Mouse (Mus musculus): Measurements from ENCODE around the gene Zfp61. TPM values are rescaled to one million over a fixed set of nuclear protein-coding genes. Genes with fewer than 3 reads are reported as not detected.

Zfp61 gene
- polyA plus RNA-seq, 1 experiment from 2014 or later, result 29.9 TPM

DNA sequence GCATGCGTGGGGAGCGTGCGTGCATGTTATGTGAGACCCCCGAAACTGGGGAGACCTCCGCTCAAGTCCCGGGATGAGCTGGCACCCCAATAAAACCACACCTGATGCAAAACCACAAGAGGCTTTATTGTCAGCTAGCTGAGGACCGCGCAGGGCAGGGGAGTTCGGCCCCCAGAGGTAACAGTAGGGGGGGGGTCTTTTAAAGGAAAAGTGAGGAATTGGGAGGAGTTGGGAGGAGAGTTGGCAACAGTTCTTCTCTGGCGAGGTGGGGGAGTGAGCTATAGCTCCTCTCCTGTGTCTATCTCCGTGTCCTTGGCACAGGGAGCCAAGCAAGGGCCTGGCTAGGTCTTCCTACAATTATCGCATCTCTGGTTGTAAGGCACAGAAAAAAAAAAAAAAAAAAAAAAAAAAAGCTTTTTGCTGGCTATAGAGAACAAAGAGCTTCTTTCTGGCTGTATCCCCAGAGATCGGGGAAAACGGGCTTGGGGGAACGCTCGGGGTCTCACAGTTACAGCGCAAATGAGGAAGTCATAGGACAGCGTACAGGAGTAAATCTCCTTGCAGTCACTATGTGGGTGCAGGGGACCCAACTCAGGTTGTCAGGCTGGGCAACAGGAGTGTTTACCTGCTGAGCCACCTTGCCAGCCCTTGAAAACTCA, 1.1 kb downstream of the Zfp61 start:
- DNase-seq (ENCODE audit: low spot score), result peak; percentile 64
- WGBS, result under 1% methylated on average over 18 of the region's 18 CpGs
- peaks cover 56% of the 10 kb centered on the region for H3K36me3 ChIP-seq (ENCODE audit: control insufficient read depth, insufficient read depth, low read length)

DNA sequence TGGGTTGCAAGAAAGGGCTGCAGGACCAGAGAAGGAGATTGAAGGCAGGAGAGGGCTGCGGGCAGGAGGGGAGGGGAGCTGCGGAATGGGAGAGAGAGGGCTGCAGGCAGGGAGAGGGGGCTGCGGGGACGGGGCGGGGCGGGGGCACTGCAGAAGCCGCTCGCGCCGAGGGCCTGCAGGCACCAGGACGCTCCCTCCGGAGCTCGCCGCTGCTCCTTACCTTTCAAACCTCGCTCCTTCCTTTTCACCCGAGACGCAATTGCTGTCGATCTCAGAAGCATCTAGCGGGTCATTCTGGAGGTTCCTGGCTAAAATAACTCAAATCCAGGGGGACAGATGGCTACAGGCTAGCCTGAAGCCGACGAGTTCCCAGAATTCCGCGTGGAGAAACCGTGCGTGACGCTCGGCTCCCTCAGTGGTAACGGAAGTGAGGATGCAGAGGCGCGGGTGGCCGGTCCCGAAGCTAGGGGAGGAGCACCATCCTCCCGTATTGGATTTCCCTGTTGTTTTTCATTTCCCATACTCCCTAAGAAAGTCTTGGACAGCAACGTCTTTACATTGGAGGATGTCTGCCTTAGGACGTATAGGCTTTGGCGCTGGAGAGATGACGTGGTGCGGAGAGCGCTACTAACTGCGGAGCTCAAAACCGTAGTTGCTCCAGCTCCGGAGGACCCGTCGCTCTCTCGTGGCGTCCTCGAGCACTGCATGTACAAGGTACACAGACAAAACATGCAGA, 1.9 kb downstream of the Zfp61 start:
- DNase-seq (ENCODE audit: low spot score) (peak; percentile 98), ATAC-seq (ENCODE audit: low read depth) (peak; percentile 91)
- Histone ChIP-seq H3K9me3 (ENCODE audit: control insufficient read depth, low read length) (no peaks in the 10 kb centered on the region), H3K36me3 (ENCODE audit: control insufficient read depth, insufficient read depth, low read length) (peaks cover 59% of the 10 kb centered on the region), H3K27ac (replicated peaks; ENCODE audit: low read depth, low read length) (peak overlapping the region; percentile 98), H3K4me2 (ENCODE audit: low read depth, low read length) (peak overlapping the region; percentile 91), H3K4me3 (ENCODE audit: low read depth, low read length) (peak overlapping the region; percentile 72), H3K9ac (ENCODE audit: low read depth, low read length) (peak overlapping the region; percentile 83), H3K27me3 (replicated peaks; ENCODE audit: control insufficient read depth, insufficient read depth, low read length) (no peaks in the 10 kb centered on the region), H3K4me1 (ENCODE audit: control insufficient read depth, insufficient read depth, low read length) (peaks cover 9% of the 10 kb centered on the region; the same call in 1 of the 2 replicates)
- 1% methylated on average over 33 of the region's 47 CpGs for WGBS

More for the DNA sequence above, 1.1 kb downstream of the Zfp61 start:
- Histone ChIP-seq H3K9ac (ENCODE audit: low read depth, low read length) (peak overlapping the region; percentile 66), H3K9me3 (ENCODE audit: control insufficient read depth, low read length) (no peaks in the 10 kb centered on the region), H3K27ac (replicated peaks; ENCODE audit: low read depth, low read length) (peak overlapping the region; percentile 98), H3K4me1 (ENCODE audit: control insufficient read depth, insufficient read depth, low read length) (peaks cover 9% of the 10 kb centered on the region; the same call in 1 of the 2 replicates), H3K4me3 (ENCODE audit: low read depth, low read length) (peak overlapping the region; percentile 72), H3K27me3 (replicated peaks; ENCODE audit: control insufficient read depth, insufficient read depth, low read length) (no peaks in the 10 kb centered on the region), H3K4me2 (ENCODE audit: low read depth, low read length) (peak overlapping the region; percentile 91)
- ATAC-seq (ENCODE audit: low read depth), result peak; percentile 15

DNA sequence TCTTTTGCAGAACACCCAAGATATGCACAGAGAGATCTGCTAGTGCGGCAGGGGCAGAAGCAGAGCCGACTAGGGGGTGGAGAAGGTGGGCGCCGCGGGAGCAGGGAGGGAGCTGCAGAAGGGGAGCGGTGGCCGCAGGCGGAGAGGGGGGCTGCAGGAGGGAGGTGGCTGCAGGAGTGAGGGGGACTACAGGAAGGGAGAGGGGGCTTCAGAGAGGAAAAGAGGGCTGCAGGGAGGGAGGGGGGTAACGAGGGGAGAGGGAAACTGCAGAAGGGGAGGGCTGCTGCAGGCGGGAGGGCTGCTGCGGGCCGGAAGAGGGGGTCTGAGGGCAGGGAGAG, 2.4 kb downstream of the Zfp61 start:
- peak overlapping the region; percentile 83 for H3K9ac ChIP-seq (ENCODE audit: low read depth, low read length)
- no peaks in the 10 kb centered on the region for H3K27me3 ChIP-seq (replicated peaks; ENCODE audit: control insufficient read depth, insufficient read depth, low read length)
- H3K4me1 ChIP-seq (ENCODE audit: control insufficient read depth, insufficient read depth, low read length), result peaks cover 9% of the 10 kb centered on the region; the same call in 1 of the 2 replicates
- H3K27ac ChIP-seq (replicated peaks; ENCODE audit: low read depth, low read length), result peak overlapping the region; percentile 98
- H3K36me3 ChIP-seq (ENCODE audit: control insufficient read depth, insufficient read depth, low read length), result peaks cover 61% of the 10 kb centered on the region
- no peak for DNase-seq (ENCODE audit: low spot score)
- peak overlapping the region; percentile 91 for H3K4me2 ChIP-seq (ENCODE audit: low read depth, low read length)
- H3K4me3 ChIP-seq (ENCODE audit: low read depth, low read length), result peak overlapping the region; percentile 72
- peak; percentile 6; the same call in 1 of the 2 replicates for ATAC-seq (ENCODE audit: low read depth)
- WGBS, result 0% methylated on average over 12 of the region's 12 CpGs
- no peaks in the 10 kb centered on the region for H3K9me3 ChIP-seq (ENCODE audit: control insufficient read depth, low read length)

DNA sequence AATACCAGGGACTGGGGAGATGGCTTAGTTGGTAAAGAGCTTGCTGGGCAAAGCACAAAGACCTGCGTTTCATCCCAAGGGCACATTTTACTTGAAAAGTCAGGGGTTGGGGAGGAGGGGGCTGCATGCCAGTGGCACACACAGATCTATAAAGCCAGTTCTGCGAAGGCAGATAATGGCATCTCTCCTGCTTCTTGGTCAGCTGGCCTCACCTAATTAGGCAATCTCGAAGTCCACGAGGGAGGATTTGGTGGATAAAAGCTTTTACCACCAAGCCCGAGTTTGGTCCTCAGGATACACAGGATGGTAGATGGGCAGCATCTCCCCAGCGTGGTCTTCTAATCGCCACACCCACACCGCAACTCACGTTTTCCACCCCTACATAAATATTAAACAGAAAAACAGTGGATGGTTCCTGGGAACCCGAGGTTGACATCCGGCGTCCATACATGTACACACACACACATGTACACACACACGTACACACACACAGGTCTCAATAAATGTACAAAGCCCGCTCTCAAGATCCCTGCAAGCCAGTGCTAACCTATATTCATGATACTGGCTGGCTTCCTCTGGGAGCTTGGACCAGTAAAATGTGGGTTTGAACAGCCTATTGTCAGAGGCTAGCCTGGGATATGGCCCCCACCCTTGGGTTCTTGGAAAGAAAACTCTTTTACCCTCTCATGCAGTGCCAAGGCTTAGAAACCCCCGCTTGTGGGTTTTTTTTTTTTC, 3.5 kb downstream of the Zfp61 start:
- H3K9ac ChIP-seq (ENCODE audit: low read depth, low read length), result peak overlapping the region; percentile 83
- H3K27ac ChIP-seq (replicated peaks; ENCODE audit: low read depth, low read length), result no peak overlapping the region
- H3K9me3 ChIP-seq (ENCODE audit: control insufficient read depth, low read length), result no peaks in the 10 kb centered on the region
- ATAC-seq (ENCODE audit: low read depth) (no peak), DNase-seq (ENCODE audit: low spot score) (no peak)
- peak overlapping the region; percentile 72 for H3K4me3 ChIP-seq (ENCODE audit: low read depth, low read length)
- peak overlapping the region; percentile 91 for H3K4me2 ChIP-seq (ENCODE audit: low read depth, low read length)
- peaks cover 61% of the 10 kb centered on the region for H3K36me3 ChIP-seq (ENCODE audit: control insufficient read depth, insufficient read depth, low read length)
- peaks cover 9% of the 10 kb centered on the region; the same call in 1 of the 2 replicates for H3K4me1 ChIP-seq (ENCODE audit: control insufficient read depth, insufficient read depth, low read length)
- H3K27me3 ChIP-seq (replicated peaks; ENCODE audit: control insufficient read depth, insufficient read depth, low read length), result no peaks in the 10 kb centered on the region
- WGBS, result 91% methylated on average over 15 of the region's 15 CpGs

DNA sequence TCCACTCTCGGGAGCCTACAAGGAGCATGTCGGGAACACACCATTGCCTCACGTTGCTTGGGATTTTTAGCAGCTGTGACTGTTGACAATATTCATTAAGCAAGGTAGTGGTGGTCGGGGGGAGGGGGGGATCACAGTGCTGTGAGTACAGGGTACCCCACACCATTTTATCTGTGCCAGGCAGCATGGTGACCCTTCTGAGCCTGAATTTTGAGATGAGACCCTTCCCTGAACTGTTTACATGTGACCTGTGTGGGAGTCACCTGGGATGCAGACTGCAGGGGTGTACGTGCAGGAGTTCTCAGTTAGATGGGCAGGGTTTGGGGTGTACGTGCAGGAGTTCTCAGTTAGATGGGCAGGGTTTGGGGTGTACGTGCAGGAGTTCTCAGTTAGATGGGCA, 4.6 kb downstream of the Zfp61 start:
- Histone ChIP-seq H3K27ac (replicated peaks; ENCODE audit: low read depth, low read length) (no peak overlapping the region), H3K27me3 (replicated peaks; ENCODE audit: control insufficient read depth, insufficient read depth, low read length) (no peaks in the 10 kb centered on the region), H3K9me3 (ENCODE audit: control insufficient read depth, low read length) (peaks cover 1% of the 10 kb centered on the region; the same call in 1 of the 2 replicates), H3K4me1 (ENCODE audit: control insufficient read depth, insufficient read depth, low read length) (peaks cover 9% of the 10 kb centered on the region; the same call in 1 of the 2 replicates), H3K4me3 (ENCODE audit: low read depth, low read length) (no peak overlapping the region), H3K9ac (ENCODE audit: low read depth, low read length) (no peak overlapping the region), H3K4me2 (ENCODE audit: low read depth, low read length) (no peak overlapping the region), H3K36me3 (ENCODE audit: control insufficient read depth, insufficient read depth, low read length) (peaks cover 63% of the 10 kb centered on the region)
- WGBS, result 94% methylated on average over 7 of the region's 7 CpGs
- DNase-seq (ENCODE audit: low spot score) (no peak), ATAC-seq (ENCODE audit: low read depth) (no peak)

DNA sequence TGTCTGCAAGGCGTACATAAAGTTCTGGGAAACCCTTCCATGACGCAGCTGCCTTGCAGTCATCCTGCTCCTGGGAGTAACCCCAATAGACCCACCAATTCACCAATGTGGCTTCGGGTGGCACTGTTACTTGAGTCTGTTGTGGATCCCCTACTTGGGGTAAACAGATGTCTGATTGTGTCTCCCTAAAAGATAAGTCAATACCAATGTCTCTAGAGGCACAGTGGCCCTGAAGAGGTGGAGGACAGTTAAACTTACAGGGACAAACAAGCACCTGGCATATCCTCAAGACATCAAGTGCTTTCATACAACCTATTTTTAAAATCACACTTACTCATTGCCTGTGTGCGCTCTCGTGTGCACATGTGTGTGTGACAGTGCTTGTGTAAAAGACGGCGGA, 5.7 kb downstream of the Zfp61 start:
- Histone ChIP-seq H3K9me3 (ENCODE audit: control insufficient read depth, low read length) (peaks cover 6% of the 10 kb centered on the region; the same call in 1 of the 2 replicates), H3K4me2 (ENCODE audit: low read depth, low read length) (no peak overlapping the region), H3K4me3 (ENCODE audit: low read depth, low read length) (no peak overlapping the region), H3K27me3 (replicated peaks; ENCODE audit: control insufficient read depth, insufficient read depth, low read length) (no peaks in the 10 kb centered on the region), H3K27ac (replicated peaks; ENCODE audit: low read depth, low read length) (no peak overlapping the region), H3K36me3 (ENCODE audit: control insufficient read depth, insufficient read depth, low read length) (peaks cover 74% of the 10 kb centered on the region), H3K4me1 (ENCODE audit: control insufficient read depth, insufficient read depth, low read length) (peaks cover 7% of the 10 kb centered on the region; the same call in 1 of the 2 replicates), H3K9ac (ENCODE audit: low read depth, low read length) (no peak overlapping the region)
- DNase-seq (ENCODE audit: low spot score), result no peak
- no peak for ATAC-seq (ENCODE audit: low read depth)
- WGBS, result 97% methylated on average over 7 of the region's 7 CpGs

DNA sequence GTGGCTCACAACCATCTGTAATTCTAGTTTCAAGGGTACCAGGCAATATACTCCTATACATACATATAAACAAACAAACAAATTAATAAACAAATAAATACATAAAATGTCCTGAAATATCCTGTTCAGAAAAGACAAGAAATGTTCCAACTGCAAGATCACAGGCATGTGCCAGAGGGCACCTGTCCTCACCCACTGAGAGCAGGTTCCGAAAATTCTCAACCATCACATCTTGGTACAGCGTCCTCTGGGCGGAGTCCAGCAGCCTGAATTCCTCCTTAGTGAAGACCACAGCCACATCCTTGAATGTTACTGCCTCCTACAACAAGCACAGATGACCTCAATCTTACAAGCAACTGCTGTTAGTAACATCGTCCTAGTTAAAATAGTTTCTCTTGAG, 6.3 kb downstream of the Zfp61 start:
- 100% methylated on average over 4 of the region's 4 CpGs for WGBS
- ATAC-seq (ENCODE audit: low read depth), result no peak
- DNase-seq (ENCODE audit: low spot score), result no peak

DNA sequence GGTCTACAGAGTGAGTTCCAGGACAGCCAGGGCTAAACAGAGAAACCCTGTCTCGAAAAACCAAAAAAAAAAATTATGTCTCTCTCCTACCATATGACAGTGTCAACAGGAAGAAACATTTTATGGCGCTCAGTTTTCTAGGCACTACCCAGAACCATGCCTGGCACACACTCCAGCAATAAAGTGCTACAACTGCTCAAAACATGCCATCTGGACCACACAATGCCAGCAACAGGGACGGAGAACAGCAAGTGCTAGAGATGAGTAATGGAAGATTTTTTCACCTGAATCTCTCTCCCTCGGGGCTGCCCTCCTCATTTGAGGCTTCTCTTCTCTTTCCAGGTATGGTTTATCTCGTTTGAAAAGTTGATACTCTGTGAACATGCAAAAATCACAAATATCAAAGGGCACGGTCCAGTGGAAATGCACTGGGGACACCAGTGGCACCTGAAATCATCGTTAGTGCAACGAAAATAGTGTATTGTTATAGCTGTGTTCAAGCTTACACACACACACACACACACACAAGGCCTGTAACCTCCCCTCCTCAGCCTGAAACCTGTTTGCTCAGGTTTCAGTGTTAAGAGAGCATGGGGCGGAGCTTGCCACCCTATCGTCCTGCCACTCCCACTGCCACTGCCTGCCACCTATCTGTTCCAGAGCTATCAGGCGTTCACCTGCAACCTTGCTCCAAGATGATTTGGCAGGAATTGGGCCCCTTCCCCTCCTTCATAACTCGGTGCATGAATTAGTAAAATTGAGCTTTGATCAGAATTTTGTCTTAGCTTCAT, 7.8 kb downstream of the Zfp61 start:
- ATAC-seq (ENCODE audit: low read depth) (no peak), DNase-seq (ENCODE audit: low spot score) (no peak)
- H3K4me2 ChIP-seq (ENCODE audit: low read depth, low read length), result no peak overlapping the region
- peaks cover 6% of the 10 kb centered on the region; the same call in 1 of the 2 replicates for H3K9me3 ChIP-seq (ENCODE audit: control insufficient read depth, low read length)
- H3K9ac ChIP-seq (ENCODE audit: low read depth, low read length), result no peak overlapping the region
- peaks cover 91% of the 10 kb centered on the region for H3K36me3 ChIP-seq (ENCODE audit: control insufficient read depth, insufficient read depth, low read length)
- no peak overlapping the region for H3K27ac ChIP-seq (replicated peaks; ENCODE audit: low read depth, low read length)
- H3K4me1 ChIP-seq (ENCODE audit: control insufficient read depth, insufficient read depth, low read length), result peaks cover 4% of the 10 kb centered on the region; the same call in 1 of the 2 replicates
- H3K27me3 ChIP-seq (replicated peaks; ENCODE audit: control insufficient read depth, insufficient read depth, low read length), result no peaks in the 10 kb centered on the region
- 86% methylated on average over 12 of the region's 12 CpGs for WGBS
- no peak overlapping the region for H3K4me3 ChIP-seq (ENCODE audit: low read depth, low read length)

More for the DNA sequence above, 6.3 kb downstream of the Zfp61 start:
- H3K4me2 ChIP-seq (ENCODE audit: low read depth, low read length), result no peak overlapping the region
- H3K4me1 ChIP-seq (ENCODE audit: control insufficient read depth, insufficient read depth, low read length), result peaks cover 4% of the 10 kb centered on the region; the same call in 1 of the 2 replicates
- H3K36me3 ChIP-seq (ENCODE audit: control insufficient read depth, insufficient read depth, low read length), result peaks cover 80% of the 10 kb centered on the region
- H3K9me3 ChIP-seq (ENCODE audit: control insufficient read depth, low read length), result peaks cover 6% of the 10 kb centered on the region; the same call in 1 of the 2 replicates
- H3K27ac ChIP-seq (replicated peaks; ENCODE audit: low read depth, low read length), result no peak overlapping the region
- H3K9ac ChIP-seq (ENCODE audit: low read depth, low read length), result no peak overlapping the region
- no peaks in the 10 kb centered on the region for H3K27me3 ChIP-seq (replicated peaks; ENCODE audit: control insufficient read depth, insufficient read depth, low read length)
- H3K4me3 ChIP-seq (ENCODE audit: low read depth, low read length), result no peak overlapping the region

Measured in embryonic facial prominence, embryonic 14.5 days (tissue).